Mouse (Mus musculus) heart, embryonic 10.5 days (tissue): Measurements from ENCODE around the gene Gm11757. TPM values are rescaled to one million over a fixed set of nuclear protein-coding genes. Genes with fewer than 3 reads are reported as not detected.
"Not testable (repeated sequence)": the region's sequence is repeated elsewhere in the genome, so short reads cannot be mapped to it uniquely, and the experiment has no call there.

Experiments used
- DNase-seq: peaks from one replicate; pipeline ENCODE4 v3.0.0-alpha.2; 2017; ENCODE audit warnings: low spot score
- H3K27ac ChIP-seq: fragments of 300-500 bp; sonication (generic); 2 replicates; pipeline ENCODE4 v1.5.1; 2016; ENCODE audit warnings: mild to moderate bottlenecking
- H3K27me3 ChIP-seq: fragments of 300-500 bp; sonication (generic); 2 replicates; pipeline ENCODE4 v1.6.1; 2016; ENCODE audit warnings: mild to moderate bottlenecking; ENCODE audit not compliant: poor library complexity, insufficient read depth, severe bottlenecking
- H3K36me3 ChIP-seq: fragments of 300-500 bp; sonication (generic); 2 replicates; pipeline ENCODE4 v1.6.1; 2016; ENCODE audit warnings: mild to moderate bottlenecking, moderate library complexity
- H3K4me1 ChIP-seq: fragments of 300-500 bp; sonication (generic); 2 replicates; pipeline ENCODE4 v1.6.1; 2016; ENCODE audit warnings: mild to moderate bottlenecking
- H3K4me3 ChIP-seq: fragments of 300-500 bp; sonication (generic); 2 replicates; pipeline ENCODE4 v1.5.1; 2016; ENCODE audit warnings: mild to moderate bottlenecking, moderate library complexity
- H3K9me3 ChIP-seq: fragments of 300-500 bp; sonication (generic); 2 replicates; pipeline ENCODE4 v1.6.1; 2016; ENCODE audit warnings: mild to moderate bottlenecking, moderate library complexity
- WGBS: fragments of 180-500 bp; shearing (Covaris S2); methylation state at CpG from one replicate; pipeline ENCODE4 v1.1.7; 2016; 5-methylcytosine and 5-hydroxymethylcytosine counted together
- polyA plus RNA-seq: library from polyadenylated mRNA; unstranded; fragments of >200 nt; fragmentation: Nextera tagmentation; extraction: Ambion mirVana; gene quantifications from 2 replicates; pipeline ENCODE4 v1.2.1, GENCODE M21; 2016

The Gm11757 gene
- polyA plus RNA-seq: not detected in 2 replicates

DNA sequence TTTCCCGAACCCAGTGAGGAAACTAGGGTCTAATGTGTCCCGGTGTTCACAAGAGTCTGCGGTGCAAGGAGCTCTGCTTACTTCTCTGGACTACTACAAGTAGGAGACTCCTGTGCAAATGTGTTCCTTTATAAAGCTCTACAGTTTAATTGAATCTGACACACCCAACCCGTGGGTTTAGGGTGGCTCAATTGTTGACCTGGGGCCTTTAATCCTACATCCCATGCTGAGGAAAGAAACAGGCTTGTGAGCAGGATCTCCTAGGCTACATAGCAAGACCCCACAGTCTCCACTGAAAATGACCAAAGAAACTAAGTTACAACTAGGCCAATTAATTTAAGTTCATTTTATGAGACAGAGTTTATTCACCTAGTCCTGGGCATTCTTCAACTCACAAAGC is at the start of gene Gm11757:
Gene Gm11757 (minus strand): TSS at position 101 of the 400 bp plus-strand sequence.
- not testable (repeated sequence) for H3K4me3 ChIP-seq, H3K27ac ChIP-seq, DNase-seq, H3K4me1 ChIP-seq, H3K27me3 ChIP-seq, H3K36me3 ChIP-seq, H3K9me3 ChIP-seq
- no CpG with 5 or more reads among the region's 4 CpGs for WGBS

DNA sequence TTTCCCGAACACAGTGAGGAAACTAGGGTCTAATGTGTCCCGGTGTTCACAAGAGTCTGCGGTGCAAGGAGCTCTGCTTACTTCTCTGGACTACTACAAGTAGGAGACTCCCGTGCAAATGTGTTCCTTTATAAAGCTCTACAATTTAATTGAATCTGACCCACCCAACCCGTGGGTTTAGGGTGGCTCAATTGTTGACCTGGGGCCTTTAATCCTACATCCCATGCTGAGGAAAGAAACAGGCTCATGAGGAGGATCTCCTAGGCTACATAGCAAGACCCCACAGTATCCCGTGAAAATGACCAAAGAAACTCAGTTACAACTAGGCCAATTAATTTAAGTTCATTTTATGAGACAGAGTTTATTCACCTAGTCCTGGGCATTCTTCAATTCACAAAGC is 29.7 kb upstream of the Gm11757 start, which contains the start of gene Gm11756:
Gene Gm11756 (minus strand): TSS at position 101 of the 400 bp plus-strand sequence.
- DNase-seq, H3K4me3 ChIP-seq, H3K9me3 ChIP-seq, H3K27ac ChIP-seq, H3K4me1 ChIP-seq, H3K27me3 ChIP-seq, H3K36me3 ChIP-seq: not testable (repeated sequence)
- WGBS: 82% methylated on average over 6 of the region's 6 CpGs

DNA sequence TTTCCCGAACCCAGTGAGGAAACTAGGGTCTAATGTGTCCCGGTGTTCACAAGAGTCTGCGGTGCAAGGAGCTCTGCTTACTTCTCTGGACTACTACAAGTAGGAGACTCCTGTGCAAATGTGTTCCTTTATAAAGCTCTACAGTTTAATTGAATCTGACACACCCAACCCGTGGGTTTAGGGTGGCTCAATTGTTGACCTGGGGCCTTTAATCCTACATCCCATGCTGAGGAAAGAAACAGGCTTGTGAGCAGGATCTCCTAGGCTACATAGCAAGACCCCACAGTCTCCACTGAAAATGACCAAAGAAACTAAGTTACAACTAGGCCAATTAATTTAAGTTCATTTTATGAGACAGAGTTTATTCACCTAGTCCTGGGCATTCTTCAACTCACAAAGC is 14.9 kb upstream of the Gm11757 start, which contains the start of gene Gm13871:
Gene Gm13871 (minus strand): TSS at position 101 of the 400 bp plus-strand sequence.
- no CpG with 5 or more reads among the region's 4 CpGs for WGBS
- not testable (repeated sequence) for H3K27me3 ChIP-seq, DNase-seq, H3K9me3 ChIP-seq, H3K27ac ChIP-seq, H3K36me3 ChIP-seq, H3K4me3 ChIP-seq, H3K4me1 ChIP-seq

DNA sequence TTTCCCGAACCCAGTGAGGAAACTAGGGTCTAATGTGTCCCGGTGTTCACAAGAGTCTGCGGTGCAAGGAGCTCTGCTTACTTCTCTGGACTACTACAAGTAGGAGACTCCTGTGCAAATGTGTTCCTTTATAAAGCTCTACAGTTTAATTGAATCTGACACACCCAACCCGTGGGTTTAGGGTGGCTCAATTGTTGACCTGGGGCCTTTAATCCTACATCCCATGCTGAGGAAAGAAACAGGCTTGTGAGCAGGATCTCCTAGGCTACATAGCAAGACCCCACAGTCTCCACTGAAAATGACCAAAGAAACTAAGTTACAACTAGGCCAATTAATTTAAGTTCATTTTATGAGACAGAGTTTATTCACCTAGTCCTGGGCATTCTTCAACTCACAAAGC is 14.7 kb downstream of the Gm11757 start, which contains the start of gene Gm11758:
Gene Gm11758 (minus strand): TSS at position 101 of the 400 bp plus-strand sequence.
- not testable (repeated sequence) for H3K36me3 ChIP-seq, H3K4me1 ChIP-seq
- no CpG with 5 or more reads among the region's 4 CpGs for WGBS

More for the DNA sequence above, 14.7 kb downstream of the Gm11757 start, which contains the start of gene Gm11758:
- H3K4me3 ChIP-seq, H3K9me3 ChIP-seq, H3K27me3 ChIP-seq, DNase-seq, H3K27ac ChIP-seq: not testable (repeated sequence)

Other genes starting within 250 kb of the Gm11757 start
- not detected in 2 replicates for gene Gm11239, start 222.8 kb downstream of the Gm11757 start, polyA plus RNA-seq
- gene Gm428, start 207.6 kb downstream of the Gm11757 start, polyA plus RNA-seq: not detected in 2 replicates
- 0.99 and 1.2 TPM in 2 replicates for gene Rasef, start 100.1 kb downstream of the Gm11757 start, polyA plus RNA-seq
- gene Gm11758, start 14.8 kb downstream of the Gm11757 start, polyA plus RNA-seq: not detected in 2 replicates
- gene Gm13871, start 14.8 kb upstream of the Gm11757 start, polyA plus RNA-seq: not detected in 2 replicates
- not detected in 2 replicates for gene Gm11756, start 29.6 kb upstream of the Gm11757 start, polyA plus RNA-seq
- not detected in 2 replicates for gene 2310002L09Rik, start 59.7 kb upstream of the Gm11757 start, polyA plus RNA-seq
- 0.51 and 0.58 TPM in 2 replicates for gene Frmd3, start 122.3 kb upstream of the Gm11757 start, polyA plus RNA-seq